Mouse (Mus musculus) R1 (cell line): ENCODE results near the gene Paqr5.

Experiments used
- DNase-seq: peaks from one replicate; pipeline ENCODE4 v3.0.0-alpha.2; 2018; ENCODE audit warnings: low read depth, low spot score

The Paqr5 gene

DNA sequence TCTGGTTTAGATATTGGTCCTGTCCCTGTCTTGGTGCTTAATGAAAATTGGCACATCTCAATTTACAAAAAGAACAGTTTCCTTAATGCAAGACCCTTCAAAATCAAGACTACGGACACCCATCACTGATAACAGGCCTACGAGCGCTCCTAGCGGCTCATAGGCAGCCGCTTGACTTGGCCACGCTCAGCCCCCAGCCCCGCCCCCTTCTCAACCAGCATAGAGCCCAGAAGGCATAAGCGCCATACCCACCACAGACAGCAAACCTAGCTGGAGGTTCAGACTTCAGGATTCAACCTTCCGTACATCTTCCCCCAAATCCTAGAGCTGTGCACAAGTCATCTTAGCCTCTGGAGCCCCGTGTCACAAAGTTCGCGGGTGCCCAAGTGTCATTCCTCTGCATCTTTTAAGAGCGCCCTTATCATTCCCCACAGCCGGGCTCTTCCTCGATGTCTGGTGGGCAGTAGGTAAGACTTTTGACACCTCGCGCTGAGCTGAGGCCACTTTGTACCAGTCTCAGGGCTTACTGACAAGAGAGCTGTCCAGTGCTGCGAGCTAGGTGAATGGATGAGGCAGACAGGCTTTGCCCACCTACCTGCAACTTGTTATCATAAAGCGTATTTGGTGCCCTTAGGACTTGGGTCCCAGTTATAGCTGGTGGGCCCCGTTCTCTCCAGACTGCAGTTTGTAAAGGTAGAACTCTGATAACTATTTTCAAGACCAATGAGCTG is 116.0 kb downstream of the Paqr5 start:
- DNase-seq: peak; percentile 89

GRCm38 (mm10) chr9:61909633-61910032 is 117.0 kb downstream of the Paqr5 start:
- no peak for DNase-seq

DNA sequence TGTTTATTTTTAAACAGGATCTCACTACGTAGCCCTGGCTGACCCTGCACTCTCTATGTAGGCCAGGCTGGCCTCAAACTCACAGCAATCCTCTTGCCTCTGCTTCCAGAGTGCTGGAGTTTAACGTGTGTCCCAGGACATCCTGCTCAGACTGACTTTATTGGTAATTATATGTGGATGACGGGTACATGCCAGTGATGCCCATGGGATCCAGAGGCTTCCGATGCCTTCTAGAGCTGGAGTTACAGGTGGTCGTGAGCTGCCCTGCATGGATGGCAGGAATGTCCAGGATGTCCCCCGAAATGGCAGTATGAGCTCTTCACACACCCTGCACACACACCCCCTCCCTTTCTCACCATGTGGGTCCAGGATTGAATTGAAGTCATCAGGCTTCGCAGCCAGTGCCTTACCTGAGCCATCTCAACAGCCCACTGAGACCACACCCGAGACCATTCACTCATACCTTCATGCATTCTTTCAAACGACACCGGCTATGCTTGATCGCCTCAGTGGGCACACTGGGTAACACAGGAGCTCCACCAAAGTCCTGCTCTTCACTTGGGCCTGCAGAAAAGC is 117.7 kb downstream of the Paqr5 start:
- peak; percentile 69 for DNase-seq

- no peak for DNase-seq
Measured at GRCm38 (mm10) chr9:61908341-61908740, 118.3 kb downstream of the Paqr5 start.

DNA sequence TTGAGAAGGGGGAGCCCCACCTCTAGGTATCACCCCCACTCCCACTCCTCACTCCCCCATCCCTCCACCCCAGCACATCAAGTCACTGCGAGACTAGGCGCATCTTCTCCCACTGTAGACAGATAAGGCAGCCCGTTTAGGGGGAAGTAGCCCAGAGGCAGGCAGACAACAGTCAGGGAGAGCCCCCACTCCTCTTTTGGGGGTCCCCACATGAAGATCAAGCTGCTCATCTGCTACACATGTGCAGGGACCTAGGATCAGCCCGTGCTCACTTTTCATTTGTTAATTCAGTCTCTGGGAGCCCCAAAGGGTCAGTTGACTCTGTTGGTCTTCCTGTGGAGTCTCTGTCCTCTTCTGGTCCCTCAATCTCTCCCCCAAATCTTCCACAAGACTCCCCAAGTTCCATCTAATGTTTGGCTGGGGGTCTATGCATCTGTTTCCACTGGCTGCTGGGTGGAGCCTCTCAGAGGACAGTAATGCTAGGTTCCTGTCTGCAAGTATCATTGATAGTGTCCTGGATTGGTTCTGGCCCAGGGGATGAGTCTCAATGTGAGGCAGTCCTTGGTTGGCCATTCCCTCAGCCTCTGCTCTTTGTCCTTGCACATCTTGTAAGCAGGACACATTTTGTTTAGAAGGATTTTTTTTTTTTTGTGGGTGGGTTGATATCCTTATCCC is 118.9 kb downstream of the Paqr5 start:
- DNase-seq: peak; percentile 51

DNA sequence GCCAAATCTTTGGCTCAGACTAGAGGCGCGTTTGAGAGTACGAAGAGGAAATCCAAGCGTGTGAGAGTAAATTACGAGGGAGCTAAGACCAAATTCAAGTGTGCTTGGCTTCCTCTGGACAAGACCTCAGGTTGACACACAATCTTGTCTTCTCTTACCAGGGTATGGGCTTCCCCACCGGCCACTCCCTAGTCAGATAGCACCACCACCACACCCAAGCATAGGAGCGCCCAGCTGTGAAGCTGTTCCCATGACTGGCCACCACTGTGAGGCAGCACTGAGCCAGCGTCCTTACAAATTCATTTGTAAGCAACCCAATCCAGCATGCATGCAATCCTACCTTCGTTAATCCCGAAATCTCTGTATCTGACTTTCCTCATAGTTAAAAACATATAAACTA is 119.7 kb downstream of the Paqr5 start:
- peak; percentile 84 for DNase-seq

DNA sequence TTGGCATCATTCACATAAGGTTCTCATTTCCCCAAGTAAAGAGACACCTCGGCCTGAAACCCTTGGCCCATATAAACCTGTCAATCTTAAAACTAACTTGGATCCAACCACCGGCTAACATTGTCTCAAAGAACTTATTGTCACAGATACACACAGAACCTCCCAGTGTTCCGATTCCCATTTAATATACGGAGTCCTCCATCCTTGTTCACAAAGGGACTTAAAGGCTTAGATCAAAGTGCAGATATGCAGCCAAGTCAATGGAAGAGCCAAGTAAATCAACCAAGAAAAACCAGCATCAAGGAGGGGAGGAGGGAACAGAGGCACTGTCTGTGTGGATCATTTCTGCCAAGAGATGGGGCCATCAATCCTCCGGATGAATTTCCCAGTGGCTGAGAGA is 121.1 kb downstream of the Paqr5 start:
- DNase-seq: no peak

- DNase-seq: no peak
Measured at GRCm38 (mm10) chr9:61904201-61904600, 122.5 kb downstream of the Paqr5 start.
